Mouse (Mus musculus) stomach, embryonic 16.5 days (tissue): Measurements from ENCODE around the gene Ube2c. TPM values are rescaled to one million over a fixed set of nuclear protein-coding genes. Genes with fewer than 3 reads are reported as not detected.
A peak's percentile ranks its signal among the peaks of the same experiment; 100 is the strongest.

Source experiments
- ATAC-seq: fragments of 200-750 bp; cut with Nextera tagmentation; 2 replicates; pipeline ENCODE4 v1.8.0; 2017; ENCODE audit warnings: moderate number of reproducible peaks, moderate TSS enrichment; ENCODE audit not compliant: insufficient read depth, low FRiP score
- H3K27ac ChIP-seq: fragments of 300-500 bp; sonication (generic); 2 replicates; pipeline ENCODE4 v1.5.1; 2014; ENCODE audit warnings: low read length
- H3K27me3 ChIP-seq: fragments of 300-500 bp; sonication (generic); 2 replicates; pipeline ENCODE4 v1.6.1; 2014; ENCODE audit warnings: low read length, control low read depth, mixed read lengths; ENCODE audit not compliant: control insufficient read depth, insufficient read depth
- H3K36me3 ChIP-seq: fragments of 300-500 bp; sonication (generic); 2 replicates; pipeline ENCODE4 v1.6.1; 2014; ENCODE audit warnings: low read length; ENCODE audit not compliant: control insufficient read depth, insufficient read depth
- H3K4me1 ChIP-seq: fragments of 300-500 bp; sonication (generic); 2 replicates; pipeline ENCODE4 v1.6.1; 2014; ENCODE audit warnings: low read length, control low read depth, mixed read lengths; ENCODE audit not compliant: control insufficient read depth, insufficient read depth
- H3K4me2 ChIP-seq: fragments of 300-500 bp; sonication (generic); 2 replicates; pipeline ENCODE4 v1.6.1; 2014; ENCODE audit warnings: low read depth, low read length, mixed read lengths
- H3K4me3 ChIP-seq: fragments of 300-500 bp; sonication (generic); replicated peaks from 2 replicates; pipeline ENCODE4 v1.5.1; 2014; ENCODE audit warnings: mild to moderate bottlenecking, low read length
- H3K9ac ChIP-seq: fragments of 300-500 bp; sonication (generic); 2 replicates; pipeline ENCODE4 v1.6.1; 2014; ENCODE audit warnings: low read length
- H3K9me3 ChIP-seq: fragments of 300-500 bp; sonication (generic); replicated peaks from 2 replicates; pipeline ENCODE4 v1.6.1; 2016; ENCODE audit warnings: low read length, control low read depth; ENCODE audit not compliant: control insufficient read depth
- WGBS: fragments of 180-500 bp; shearing (Covaris S2); extraction: QIAGEN DNeasy Blood & Tissue Kit; methylation state at CpG from one replicate; pipeline ENCODE4 v1.1.7; 2014; 5-methylcytosine and 5-hydroxymethylcytosine counted together
- polyA plus RNA-seq: library from polyadenylated mRNA; unstranded; fragments of >200 nt; fragmentation: Nextera tagmentation; extraction: Ambion mirVana; gene quantifications from 2 replicates; pipeline ENCODE4 v1.2.1, GENCODE M21; 2015

Ube2c gene
- polyA plus RNA-seq, 1 experiment from 2014 or later = 335 TPM

GRCm38 (mm10) chr2:164817206-164817605 is 47.5 kb downstream of the Ube2c start:
- H3K27ac ChIP-seq = peak overlapping the region; percentile 7; the same call in 1 of the 2 replicates
- H3K27me3 ChIP-seq = no peaks in the 10 kb centered on the region
- H3K9me3 ChIP-seq = no peaks in the 10 kb centered on the region
- WGBS = 73% methylated on average over 6 of the region's 6 CpGs
- 0 out of 2 replicates have a peak, but pooled peaks cover 9% of the 10 kb centered on the region for H3K4me1 ChIP-seq
- H3K4me2 ChIP-seq = no peak overlapping the region
- ATAC-seq = no peak
- H3K9ac ChIP-seq = no peak overlapping the region
- H3K4me3 ChIP-seq = no peak overlapping the region
- no peaks in the 10 kb centered on the region for H3K36me3 ChIP-seq

- no peak for ATAC-seq
- 0 out of 2 replicates have a peak, but pooled peaks cover 11% of the 10 kb centered on the region for H3K4me1 ChIP-seq
- H3K4me3 ChIP-seq = no peak overlapping the region
- H3K4me2 ChIP-seq = no peak overlapping the region
- H3K36me3 ChIP-seq = no peaks in the 10 kb centered on the region
- peak overlapping the region; percentile 7; the same call in 1 of the 2 replicates for H3K27ac ChIP-seq
- H3K9ac ChIP-seq = no peak overlapping the region
- H3K9me3 ChIP-seq = no peaks in the 10 kb centered on the region
- WGBS = 43% methylated on average over 5 of the region's 5 CpGs
- no peaks in the 10 kb centered on the region for H3K27me3 ChIP-seq
These were observed 48.0 kb downstream of the Ube2c start for GRCm38 (mm10) chr2:164817703-164818102.

GRCm38 (mm10) chr2:164821060-164821459 is 51.4 kb downstream of the Ube2c start:
- Histone ChIP-seq H3K27ac (no peak overlapping the region), H3K4me3 (no peak overlapping the region), H3K9ac (no peak overlapping the region), H3K36me3 (0 out of 2 replicates have a peak, but pooled peaks cover 5% of the 10 kb centered on the region), H3K9me3 (no peaks in the 10 kb centered on the region), H3K4me1 (0 out of 2 replicates have a peak, but pooled peaks cover 15% of the 10 kb centered on the region), H3K27me3 (no peaks in the 10 kb centered on the region), H3K4me2 (no peak overlapping the region)
- 85% methylated on average over 6 of the region's 6 CpGs for WGBS
- ATAC-seq = no peak

- no peaks in the 10 kb centered on the region for H3K27me3 ChIP-seq
These were observed 53.0 kb downstream of the Ube2c start, which contains the start of gene Zswim1 for GRCm38 (mm10) chr2:164822636-164823165. Gene Zswim1, plus strand, starts transcription at chr2:164822686.

GRCm38 (mm10) chr2:164823181-164823585 is 53.5 kb downstream of the Ube2c start:
- WGBS = 1% methylated on average over 10 of the region's 10 CpGs
- Histone ChIP-seq H3K36me3 (0 out of 2 replicates have a peak, but pooled peaks cover 5% of the 10 kb centered on the region), H3K4me2 (peak overlapping the region; percentile 67), H3K9ac (peak overlapping the region; percentile 77), H3K4me3 (peak overlapping the region; percentile 82), H3K4me1 (0 out of 2 replicates have a peak, but pooled peaks cover 8% of the 10 kb centered on the region), H3K27ac (peak overlapping the region; percentile 80), H3K9me3 (no peaks in the 10 kb centered on the region), H3K27me3 (no peaks in the 10 kb centered on the region)
- ATAC-seq = peak; percentile 61

More at GRCm38 (mm10) chr2:164822636-164823165, 53.0 kb downstream of the Ube2c start, which contains the start of gene Zswim1:
- ATAC-seq = peak; percentile 100
- Histone ChIP-seq H3K4me1 (0 out of 2 replicates have a peak, but pooled peaks cover 13% of the 10 kb centered on the region), H3K4me3 (peak within 1 kb of the TSS; percentile 82), H3K4me2 (peak within 1 kb of the TSS; percentile 67), H3K27ac (peak within 1 kb of the TSS; percentile 80), H3K36me3 (0 out of 2 replicates have a peak, but pooled peaks cover 5% of the 10 kb centered on the region), H3K9me3 (no peaks in the 10 kb centered on the region), H3K9ac (peak within 1 kb of the TSS; percentile 77)
- under 1% methylated on average over 32 of the region's 32 CpGs for WGBS

GRCm38 (mm10) chr2:164823969-164824368 is 54.3 kb downstream of the Ube2c start:
- Histone ChIP-seq H3K27me3 (no peaks in the 10 kb centered on the region), H3K27ac (no peak overlapping the region), H3K4me3 (no peak overlapping the region), H3K9ac (no peak overlapping the region), H3K4me2 (no peak overlapping the region), H3K36me3 (0 out of 2 replicates have a peak, but pooled peaks cover 5% of the 10 kb centered on the region), H3K9me3 (no peaks in the 10 kb centered on the region), H3K4me1 (0 out of 2 replicates have a peak, but pooled peaks cover 8% of the 10 kb centered on the region)
- no peak for ATAC-seq
- 82% methylated on average over 4 of the region's 4 CpGs for WGBS

- Histone ChIP-seq H3K9me3 (no peaks in the 10 kb centered on the region), H3K27me3 (no peaks in the 10 kb centered on the region), H3K36me3 (0 out of 2 replicates have a peak, but pooled peaks cover 5% of the 10 kb centered on the region), H3K4me1 (0 out of 2 replicates have a peak, but pooled peaks cover 8% of the 10 kb centered on the region), H3K4me3 (no peak overlapping the region), H3K4me2 (no peak overlapping the region), H3K9ac (no peak overlapping the region), H3K27ac (no peak overlapping the region)
- 95% methylated on average over 17 of the region's 17 CpGs for WGBS
- ATAC-seq = no peak
These were observed 55.8 kb downstream of the Ube2c start for GRCm38 (mm10) chr2:164825521-164825920.

- Histone ChIP-seq H3K9ac (no peak overlapping the region), H3K27ac (no peak overlapping the region), H3K4me1 (0 out of 2 replicates have a peak, but pooled peaks cover 6% of the 10 kb centered on the region), H3K27me3 (no peaks in the 10 kb centered on the region), H3K4me2 (no peak overlapping the region), H3K4me3 (no peak overlapping the region), H3K36me3 (0 out of 2 replicates have a peak, but pooled peaks cover 5% of the 10 kb centered on the region), H3K9me3 (no peaks in the 10 kb centered on the region)
- 82% methylated on average over 16 of the region's 16 CpGs for WGBS
- ATAC-seq = no peak
These were observed 57.6 kb downstream of the Ube2c start for GRCm38 (mm10) chr2:164827146-164827850.
